Mouse (Mus musculus): ENCODE measurements at regions not wholly inside any gene's neighbourhood (a gene's known extent, or its start where the extent isn't known, plus 50 kb on each side); places are given as distances from the start of the nearest gene placed in this dataset.

- TF ChIP-seq CTCF (IDR thresholded peaks at IDR 0.05; ENCODE audit: low read depth) (no peak), EP300 (optimal IDR thresholded peaks at IDR 0.05) (no peak)
Measured at GRCm38 (mm10) chr9:32939626-32940025, 303.6 kb downstream of the Ets1 start.

All from stomach, postnatal 0 days (tissue).